Mouse (Mus musculus) heart, postnatal 36 days (tissue): ENCODE measurements around the gene Kmt5b. TPM values are rescaled to one million over a fixed set of nuclear protein-coding genes. Genes with fewer than 3 reads are reported as not detected.

Experiments used
- DNase-seq, 2 experiments: peaks; one replicate each; pipeline ENCODE4 v3.0.0; 2021 to 2022
- intact Hi-C: fragments of 180-260 bp; cut with DNase I; formaldehyde crosslinking; loops from one replicate; pipeline ENCODE4 v1.15.1; 2025
- total RNA-seq, 2 experiments: library from RNA; stranded (reverse); gene quantifications; 2 replicates each; pipeline ENCODE4 v1.2.3; 2021

Gene Kmt5b
- total RNA-seq, 2 experiments from 2014 or later: 31.0 to 34.2 TPM

DNA sequence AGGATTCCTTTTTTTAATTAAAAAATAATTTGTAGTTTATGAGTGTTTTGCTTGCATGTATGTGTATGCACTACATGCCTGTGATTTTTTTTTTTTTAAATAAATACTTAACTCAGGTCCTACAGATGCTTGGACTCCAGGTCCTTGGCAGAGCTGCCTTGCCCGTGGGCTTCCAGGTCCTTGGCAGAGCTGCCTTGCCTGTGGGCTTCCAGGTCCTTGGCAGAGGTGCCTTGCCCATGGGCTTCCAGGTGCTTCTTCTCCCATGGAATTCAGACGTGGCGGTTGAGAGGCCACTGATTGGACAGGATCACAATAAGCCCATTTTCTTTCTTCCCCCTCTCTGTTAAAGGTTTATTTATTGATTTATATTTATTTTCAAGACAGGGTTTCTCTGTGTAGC is 90.0 kb downstream of the Kmt5b start:
- no peak for DNase-seq
- intact Hi-C loops: no loop called here

- intact Hi-C loops: no loop called here
- DNase-seq: no peak
Measured at GRCm38 (mm10) chr19:3862713-3863112, 95.5 kb downstream of the Kmt5b start.

DNA sequence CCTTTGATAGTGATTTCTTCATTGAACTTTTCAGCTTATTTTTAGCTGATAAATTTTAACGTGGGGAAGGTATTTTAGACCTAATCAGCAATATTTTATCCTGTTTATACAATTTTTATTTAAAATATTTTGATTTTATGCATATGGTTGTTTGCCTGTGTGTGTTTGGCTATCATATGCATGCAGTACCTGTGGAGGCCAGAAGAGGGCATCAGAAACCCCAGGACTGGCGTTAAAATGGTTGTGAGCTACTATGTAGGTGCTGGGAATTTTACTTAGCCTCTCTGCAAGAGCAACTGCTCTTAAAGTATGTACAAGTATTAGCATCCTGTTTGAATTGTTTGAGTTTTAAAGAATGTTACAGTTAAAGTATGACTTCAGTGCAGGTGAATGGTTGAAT is 97.7 kb downstream of the Kmt5b start:
- DNase-seq: no peak
- intact Hi-C loops: no loop called here

Other genes with a start within 250 kb of the Kmt5b start
- gene Ppp6r3, start 191.7 kb upstream of the Kmt5b start, total RNA-seq: 10 to 100 TPM; 71.5 to 77.8 TPM
- 10 to 100 TPM; 51.3 to 60.3 TPM for gene Lrp5, start 80.9 kb upstream of the Kmt5b start, total RNA-seq
- 1 to 10 TPM; 7.3 to 7.5 TPM for gene 1810055G02Rik, start 59.1 kb upstream of the Kmt5b start, total RNA-seq
- 10 to 100 TPM; 10.5 to 11.5 TPM for gene Chka, start 84.4 kb downstream of the Kmt5b start, total RNA-seq
- gene Tcirg1, start 139.7 kb downstream of the Kmt5b start, total RNA-seq: 10 to 100 TPM in 1 of 2 experiments, 1 to 10 TPM in 1; 9.1 to 17.7 TPM
- gene Ndufs8, start 145.4 kb downstream of the Kmt5b start, total RNA-seq: 100 to 1,000 TPM; 508 to 532 TPM
- gene Aldh3b1, start 162.4 kb downstream of the Kmt5b start, total RNA-seq: 1 to 10 TPM; 1.5 to 1.6 TPM
- gene Unc93b1, start 167.8 kb downstream of the Kmt5b start, total RNA-seq: 10 to 100 TPM; 16.9 to 20.6 TPM
- gene Aldh3b3, start 191.2 kb downstream of the Kmt5b start, total RNA-seq: under 1 TPM; 0.38 to 0.56 TPM
- gene Aldh3b2, start 204.9 kb downstream of the Kmt5b start, total RNA-seq: under 1 TPM in 1 of 2 experiments, not detected in 1; 0.39 TPM
- gene Acy3, start 219.1 kb downstream of the Kmt5b start, total RNA-seq: 10 to 100 TPM; 22.8 to 24.4 TPM
- gene Tbx10, start 225.3 kb downstream of the Kmt5b start, total RNA-seq: not detected
- gene Nudt8, start 233.2 kb downstream of the Kmt5b start, total RNA-seq: 100 to 1,000 TPM; 126 to 140 TPM
- gene Gm49405, start 233.2 kb downstream of the Kmt5b start, total RNA-seq: 1 to 10 TPM; 1.3 to 1.4 TPM
- 100 to 1,000 TPM; 174 to 196 TPM for gene Doc2g, start 235.9 kb downstream of the Kmt5b start, total RNA-seq
- 1,000 to 10,000 TPM; 1,111 to 1,164 TPM for gene Ndufv1, start 245.4 kb downstream of the Kmt5b start, total RNA-seq